Mouse (Mus musculus) monocyte, adult 2 months (primary cell): Measurements from ENCODE around the gene Rap1gap2.

Experiments used
- DNase-seq, 2 experiments: peaks; one replicate each; pipeline ENCODE4 v3.0.0; 2022; ENCODE audit warnings: low spot score in 2 of 2, low read depth in 1 of 2

Gene Rap1gap2

DNA sequence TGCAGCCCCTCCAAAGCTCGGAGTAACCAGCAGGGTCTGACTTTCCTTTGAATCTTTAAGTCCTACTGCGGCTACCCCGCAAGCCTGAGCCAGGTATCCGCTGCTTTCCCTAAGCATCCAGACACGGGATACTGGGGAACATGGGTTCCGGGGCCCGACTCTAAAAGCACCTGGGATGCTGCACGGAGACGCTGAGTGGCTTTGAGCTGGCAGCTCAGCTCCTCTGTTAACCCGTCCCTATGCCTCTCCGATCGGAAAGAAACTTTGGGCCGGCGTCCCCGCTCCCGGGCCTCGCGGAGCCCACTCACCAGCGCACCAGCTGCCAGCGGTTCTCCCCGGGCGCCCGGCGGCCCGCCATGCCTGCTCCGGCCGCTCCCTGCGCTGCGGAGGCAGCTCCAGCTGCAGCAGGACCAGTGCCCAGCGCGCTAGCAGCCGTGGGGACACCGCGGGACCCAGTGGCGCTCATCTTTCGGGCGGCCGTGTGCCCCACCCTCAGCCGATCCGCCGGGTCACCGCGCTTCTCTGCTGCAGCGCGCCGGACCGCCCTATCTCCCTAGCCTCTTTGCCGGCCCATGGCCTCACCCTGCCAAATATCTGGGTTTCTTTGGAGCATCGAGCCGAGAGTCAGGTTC, at the start of gene Rap1gap2:
Gene Rap1gap2, minus strand, starts transcription at position 371 of the 632 bp plus-strand sequence.
- no peak for DNase-seq

GRCm38 (mm10) chr11:74660336-74660735, 49.6 kb upstream of the Rap1gap2 start:
- no peak for DNase-seq

DNA sequence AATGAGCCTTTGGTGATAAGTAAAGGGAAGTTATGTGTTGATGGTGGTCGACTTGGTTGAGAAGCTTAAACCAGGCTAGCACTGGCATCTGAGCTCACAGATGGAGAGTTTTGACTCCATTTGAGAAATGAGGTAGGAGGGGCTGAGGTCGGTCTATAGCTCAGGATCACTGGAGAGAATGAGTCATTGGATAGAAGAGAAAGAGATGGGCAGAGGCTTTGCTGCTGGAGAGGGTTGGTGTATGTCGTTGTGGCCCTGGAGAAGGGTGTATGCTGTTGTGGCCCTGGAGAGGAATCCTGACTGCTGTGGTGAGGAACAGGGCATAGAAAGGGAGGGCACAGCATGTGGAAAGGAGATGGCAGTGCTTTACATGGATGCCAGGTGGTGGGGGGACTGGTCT, 45.2 kb upstream of the Rap1gap2 start:
- DNase-seq = no peak

DNA sequence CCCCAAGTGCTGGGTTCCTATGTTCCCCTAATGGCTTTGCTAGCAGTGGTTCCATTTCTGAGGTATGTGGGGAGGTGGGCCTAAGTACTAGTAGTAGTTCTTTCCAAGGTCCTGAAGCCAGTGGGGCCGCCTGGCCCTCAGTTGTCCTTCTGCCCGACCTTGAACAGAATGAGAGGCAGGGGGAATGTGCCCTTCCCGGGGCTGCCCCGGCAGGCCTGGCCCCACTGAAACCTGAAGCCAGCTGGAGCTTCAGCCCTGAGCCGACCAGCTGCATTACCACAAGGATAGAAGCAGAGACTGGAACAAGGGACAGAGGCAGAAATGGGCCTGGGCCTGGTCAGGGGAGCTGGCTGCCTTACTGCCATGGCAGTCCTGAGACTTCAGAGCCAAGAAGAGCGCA, 42.7 kb upstream of the Rap1gap2 start:
- DNase-seq = no peak

DNA sequence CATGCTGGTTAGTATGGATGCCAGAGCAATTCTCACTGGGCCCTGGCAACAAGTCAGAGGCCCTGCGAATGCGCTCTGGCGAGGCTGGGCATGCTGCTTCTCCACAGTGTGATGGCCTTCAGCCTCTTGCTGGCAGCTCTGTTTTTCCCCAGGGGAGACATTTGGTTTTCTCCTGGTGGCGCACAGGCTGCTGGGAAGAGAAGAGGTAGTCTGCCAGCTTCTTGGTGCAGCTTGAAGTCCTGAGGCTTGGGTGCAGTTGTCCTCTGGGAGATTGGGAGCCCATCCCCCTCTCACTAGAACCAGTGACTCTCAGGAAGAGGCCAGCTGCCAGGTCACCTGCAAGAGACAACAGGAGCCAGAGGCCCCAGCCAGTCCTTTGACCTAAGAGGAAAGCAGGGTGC, 42.1 kb upstream of the Rap1gap2 start:
- DNase-seq = no peak

DNA sequence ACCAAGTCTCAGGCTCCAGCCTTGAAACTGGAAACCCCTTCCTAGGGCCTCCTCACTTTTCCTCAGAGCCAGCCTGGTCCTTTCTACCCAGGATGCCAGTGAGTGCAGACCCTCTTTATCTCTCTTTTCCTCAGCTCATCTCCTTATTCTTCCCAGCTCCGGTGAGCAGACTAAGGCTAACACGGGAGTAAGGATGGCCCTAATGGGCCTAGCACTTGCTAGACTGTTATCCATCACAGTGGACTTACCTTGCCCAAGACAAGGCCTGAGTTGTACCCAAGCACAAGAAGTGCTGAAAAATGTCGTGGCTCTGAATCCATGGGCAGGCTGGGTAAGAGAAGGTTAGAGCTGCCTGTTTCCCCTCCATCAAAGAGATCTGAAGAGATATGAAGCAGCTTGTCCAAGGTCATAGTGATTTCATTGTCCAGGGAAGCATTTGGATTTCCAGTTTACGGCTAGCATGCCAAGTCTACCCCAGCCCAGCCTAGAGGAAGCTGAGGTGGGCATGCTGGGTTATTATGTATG, 39.9 kb upstream of the Rap1gap2 start:
- DNase-seq = no peak

DNA sequence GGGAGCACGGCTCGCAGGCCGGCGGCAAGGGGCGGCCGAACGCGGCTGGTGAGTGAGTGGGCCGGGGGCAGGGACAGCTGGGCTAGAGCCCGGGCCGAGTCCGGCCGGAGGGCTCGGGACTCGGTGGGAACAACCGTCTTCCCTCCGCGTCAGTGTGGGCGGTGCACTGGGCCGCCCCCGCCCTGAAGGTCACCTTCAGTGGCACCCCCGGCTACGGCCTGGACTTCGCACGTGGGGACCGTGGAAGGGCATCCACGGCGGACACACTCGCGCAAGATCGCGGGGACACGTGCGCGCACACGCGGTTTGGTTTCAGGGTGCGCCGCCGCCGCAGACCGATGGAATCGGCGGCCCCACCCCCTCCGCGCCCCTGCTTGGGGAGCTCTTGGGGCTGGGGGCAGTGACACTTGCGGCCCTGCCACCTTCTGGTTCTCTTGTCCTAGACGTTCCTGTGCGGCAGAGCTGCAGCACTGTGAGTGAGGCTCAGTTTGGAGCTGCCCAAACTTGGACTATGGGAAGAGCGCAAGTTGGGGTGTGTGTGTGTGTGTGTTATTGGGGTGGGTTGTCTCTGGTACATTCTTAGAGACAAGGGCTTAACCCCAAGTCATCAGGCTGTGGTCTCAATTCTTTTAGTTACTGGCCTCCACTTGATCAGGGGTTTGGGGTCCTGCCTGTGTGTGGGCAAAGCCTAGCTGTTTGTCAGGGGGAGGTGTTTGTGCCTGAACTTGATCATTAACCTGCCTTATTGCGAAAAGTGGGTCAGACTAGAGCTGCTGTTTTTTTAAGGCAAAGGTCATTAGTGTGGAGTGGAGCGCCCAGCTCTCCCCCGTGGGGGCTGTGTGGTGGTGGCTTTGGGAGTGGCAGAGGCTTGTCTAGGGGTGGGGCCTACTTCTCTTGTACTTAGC, 39.2 kb upstream of the Rap1gap2 start:
- no peak for DNase-seq

DNA sequence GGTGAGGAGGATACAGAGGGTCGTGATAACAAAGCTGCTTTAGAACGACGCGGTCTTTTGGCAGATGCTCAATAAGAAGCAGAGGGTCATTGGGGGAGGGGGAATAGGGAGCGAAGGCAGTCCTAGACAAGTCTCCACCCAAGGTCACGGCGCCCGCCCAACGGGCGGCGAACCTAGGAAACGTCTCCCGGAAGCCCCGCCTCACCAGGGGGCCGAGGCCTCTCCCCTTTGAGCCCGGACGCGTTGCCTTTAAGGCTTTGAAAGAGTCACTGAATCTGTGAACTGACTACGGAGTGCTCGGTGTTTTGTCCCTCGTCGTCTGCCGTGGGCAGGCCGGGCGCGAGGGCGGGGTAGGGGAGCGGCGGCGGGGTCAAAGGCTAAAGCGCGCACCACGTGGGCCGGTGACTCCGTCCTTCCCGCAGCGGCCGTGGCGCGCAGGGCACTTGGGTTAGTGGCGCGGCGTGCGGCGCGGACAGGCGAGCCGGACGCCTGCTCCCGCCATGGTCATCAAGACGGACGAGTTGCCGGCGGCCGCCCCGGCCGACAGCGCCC, 38.5 kb upstream of the Rap1gap2 start, which contains the start of gene Cluh:
Gene Cluh, plus strand, starts transcription at position 401 of the 552 bp plus-strand sequence.
- peak; percentile 88 to 93 for DNase-seq

DNA sequence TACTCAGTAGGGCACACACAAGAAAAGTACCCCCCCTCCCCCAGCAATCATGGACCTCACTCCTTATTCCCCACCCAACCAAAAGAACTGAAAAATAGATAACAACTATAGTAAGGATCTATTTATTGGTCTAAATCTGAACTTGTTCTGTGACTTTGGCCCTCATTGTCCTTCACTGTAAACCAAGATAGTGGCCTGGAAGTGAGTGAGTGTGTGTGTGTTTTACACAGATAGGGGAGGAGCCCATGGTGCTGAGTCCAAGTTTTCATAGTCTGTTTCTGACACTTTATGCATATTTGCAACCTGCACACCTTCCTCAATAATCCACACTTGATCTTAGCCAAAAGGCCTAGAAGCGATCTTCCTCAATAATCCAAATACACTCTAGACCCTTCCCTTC, 38.0 kb upstream of the Rap1gap2 start:
- no peak for DNase-seq

DNA sequence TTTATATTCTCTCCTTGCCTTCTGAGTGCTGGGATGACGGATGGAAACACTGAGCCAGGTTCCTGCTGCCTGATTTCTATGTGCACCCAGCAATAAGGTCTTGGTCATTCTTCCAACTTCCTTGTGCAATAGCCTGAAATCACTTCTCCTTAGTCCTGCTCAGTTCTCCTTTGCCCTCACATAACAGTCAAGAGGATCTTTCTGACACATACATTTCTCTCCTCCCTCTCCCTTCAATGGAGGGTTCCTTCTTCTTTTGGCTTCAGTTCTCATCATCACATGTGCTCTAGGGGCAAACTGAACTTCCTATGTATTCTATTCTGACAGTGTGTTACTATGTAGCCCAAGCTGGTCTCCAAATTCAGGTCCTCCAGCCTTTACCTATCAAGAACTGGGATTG, 37.3 kb upstream of the Rap1gap2 start:
- DNase-seq = peak; percentile 17 to 55

GRCm38 (mm10) chr11:74639628-74640027, 28.9 kb upstream of the Rap1gap2 start:
- DNase-seq = no peak

DNA sequence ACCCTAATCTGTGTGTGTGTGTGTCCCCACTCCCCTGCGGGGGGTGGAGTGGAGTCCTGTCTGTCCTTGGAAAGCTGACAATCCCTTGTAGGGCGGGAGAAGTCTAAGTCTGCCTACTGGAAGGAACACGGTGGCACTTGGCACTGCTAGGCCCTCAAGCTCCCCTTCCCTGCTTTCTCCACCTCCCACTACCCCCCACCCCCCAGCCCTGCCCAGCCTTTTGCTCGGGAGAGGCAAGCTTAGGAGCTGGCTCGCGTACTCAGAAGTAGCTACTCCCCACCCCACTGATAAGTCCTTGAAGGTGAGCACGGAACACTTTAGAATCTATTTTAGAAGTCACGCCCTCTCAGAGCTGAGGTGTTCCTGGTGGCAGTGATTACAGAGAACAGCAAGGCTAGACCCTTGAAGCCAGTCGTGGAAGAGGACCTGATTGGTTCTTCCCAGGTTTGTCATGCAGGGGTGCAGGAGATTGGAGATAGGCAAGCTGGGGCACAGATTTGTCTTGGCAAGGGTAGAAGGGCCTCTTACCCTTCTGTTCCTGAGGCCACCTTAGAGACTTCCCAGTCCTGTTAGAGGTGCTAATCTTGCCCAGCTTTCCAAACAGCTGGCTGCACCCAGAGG, 28.2 kb upstream of the Rap1gap2 start:
- no peak for DNase-seq

DNA sequence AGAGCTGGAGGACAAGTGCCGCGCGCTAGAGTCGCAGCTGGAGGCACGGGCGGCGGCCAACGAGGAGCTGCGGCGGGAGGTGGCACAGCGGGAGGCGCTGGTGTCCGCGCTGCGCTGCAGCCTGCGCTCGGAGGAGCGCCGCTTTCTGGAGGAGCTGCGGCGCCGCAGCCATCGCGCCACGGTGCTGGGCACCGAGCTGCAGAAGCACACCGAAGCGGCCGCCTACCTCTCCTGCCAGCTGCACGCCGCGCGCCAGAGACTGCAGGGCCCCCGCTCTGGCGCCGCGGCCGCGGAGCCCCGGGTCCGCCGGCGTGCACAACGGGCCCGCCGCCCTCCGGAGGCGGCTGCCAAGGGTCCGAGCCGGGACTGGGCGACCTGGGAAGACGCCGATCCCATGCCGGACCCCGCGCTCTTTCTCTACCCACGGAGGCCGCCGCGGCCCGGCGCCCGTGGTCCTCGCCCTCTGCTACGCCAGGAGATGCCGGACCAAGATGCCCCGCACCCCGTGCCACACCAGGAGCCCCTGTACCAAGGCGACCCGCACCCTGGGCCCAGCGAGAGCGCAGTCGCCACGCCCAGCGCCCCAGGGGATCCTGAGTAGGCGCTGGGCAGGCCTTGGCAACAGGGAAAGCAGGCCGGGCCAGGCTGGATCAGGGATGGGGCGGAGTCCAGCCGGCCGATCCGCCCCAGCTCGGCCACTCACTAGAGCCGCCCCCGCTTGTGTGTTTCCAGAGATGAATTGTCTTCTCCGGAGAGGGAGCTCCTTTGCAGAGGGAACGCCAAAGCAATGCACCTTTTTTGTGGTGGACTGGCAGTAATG, 27.5 kb upstream of the Rap1gap2 start:
- peak in 1 of 2 experiments; percentile 19 for DNase-seq

GRCm38 (mm10) chr11:74637486-74637885, 26.8 kb upstream of the Rap1gap2 start:
- no peak for DNase-seq

- DNase-seq = no peak
These were observed 24.0 kb upstream of the Rap1gap2 start for GRCm38 (mm10) chr11:74634490-74635275.

GRCm38 (mm10) chr11:74631880-74632789, 21.4 kb upstream of the Rap1gap2 start:
- no peak for DNase-seq

DNA sequence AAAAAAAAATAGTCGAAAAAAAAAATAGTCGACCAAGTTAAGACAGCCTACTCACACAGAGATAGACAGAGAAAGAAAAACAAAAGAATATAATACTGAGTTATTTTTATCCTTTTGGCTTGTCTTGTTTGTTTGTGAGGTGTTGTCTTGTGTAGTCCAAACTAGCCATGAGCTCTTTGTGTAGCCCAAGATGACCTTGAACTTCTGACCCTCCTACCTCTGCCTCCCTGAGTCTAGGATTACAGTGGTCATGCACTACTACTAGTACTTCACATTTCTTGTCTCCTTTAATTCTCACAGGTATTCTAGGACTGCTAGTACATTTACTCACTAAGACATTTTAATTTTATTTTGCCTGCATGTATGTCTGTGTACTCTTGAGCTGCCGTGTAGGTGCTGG, 16.8 kb upstream of the Rap1gap2 start:
- DNase-seq = no peak

DNA sequence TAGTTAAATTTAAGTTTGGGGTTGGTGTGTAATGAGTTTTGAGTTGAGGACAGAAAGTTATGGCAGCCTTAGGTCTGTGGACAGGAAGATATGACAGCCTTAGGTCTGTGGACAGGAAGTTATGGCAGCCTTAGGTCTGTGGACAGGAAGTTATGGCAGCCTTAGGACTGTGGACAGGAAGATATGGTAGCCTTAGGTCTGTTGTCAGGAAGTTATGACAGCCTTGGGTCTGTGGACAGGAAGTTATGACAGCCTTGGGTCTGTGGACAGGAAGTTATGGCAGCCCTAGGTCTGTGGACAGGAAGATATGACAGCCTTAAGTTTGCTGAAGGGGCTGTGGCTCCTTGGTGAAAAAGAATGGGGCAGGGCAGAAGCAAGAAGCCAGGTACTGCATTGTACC, 14.6 kb upstream of the Rap1gap2 start:
- DNase-seq = no peak

DNA sequence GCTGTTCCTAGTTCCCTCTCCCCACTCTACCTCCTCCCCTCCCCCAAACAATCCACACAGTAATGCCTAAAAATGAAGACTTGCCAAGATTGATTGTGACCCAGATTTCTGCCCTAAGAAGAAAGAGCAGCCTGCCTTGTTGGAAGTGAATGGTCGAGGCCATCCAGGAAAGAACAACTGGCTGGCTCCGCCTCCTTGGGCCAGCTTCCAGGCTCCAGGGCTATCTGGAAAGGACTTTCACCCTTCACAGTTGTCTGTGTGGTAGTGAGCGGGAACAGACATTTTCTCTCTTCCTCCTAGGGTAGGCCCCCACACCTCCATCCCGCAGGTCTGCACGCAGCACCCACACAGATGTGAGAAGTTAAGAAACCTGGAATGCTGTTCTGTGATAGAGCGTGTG, 13.0 kb upstream of the Rap1gap2 start:
- DNase-seq = no peak
